Mouse (Mus musculus) liver (tissue): ENCODE data around the gene Trabd.

Experiments used
- DNase-seq: peaks from one replicate; pipeline ENCODE4 v3.0.0-alpha.2; 2020; ENCODE audit warnings: mixed read lengths

Trabd gene

GRCm38 (mm10) chr15:89078208-89078836, 3.4 kb downstream of the Trabd start:
- peak; percentile 71 for DNase-seq

- no peak for DNase-seq
Observed at GRCm38 (mm10) chr15:89083906-89084305, 9.0 kb downstream of the Trabd start.

- no peak for DNase-seq
Observed at GRCm38 (mm10) chr15:89084826-89085225, 9.9 kb downstream of the Trabd start.

- DNase-seq: peak; percentile 92
Observed at GRCm38 (mm10) chr15:89088607-89089247, 13.8 kb downstream of the Trabd start, which contains the start of gene Selenoo. Selenoo (plus strand) TSS chr15:89089084.

GRCm38 (mm10) chr15:89089248-89090051, 14.5 kb downstream of the Trabd start:
- DNase-seq: peak; percentile 35

- no peak for DNase-seq
Observed at GRCm38 (mm10) chr15:89090662-89091061, 15.7 kb downstream of the Trabd start.

GRCm38 (mm10) chr15:89092181-89092580, 17.3 kb downstream of the Trabd start:
- no peak for DNase-seq

GRCm38 (mm10) chr15:89097450-89097849, 22.5 kb downstream of the Trabd start:
- DNase-seq: no peak

GRCm38 (mm10) chr15:89098616-89099015, 23.7 kb downstream of the Trabd start:
- DNase-seq: no peak

GRCm38 (mm10) chr15:89100823-89101222, 25.9 kb downstream of the Trabd start:
- DNase-seq: no peak

- DNase-seq: no peak
Observed at GRCm38 (mm10) chr15:89102646-89103045, 27.7 kb downstream of the Trabd start.

- DNase-seq: no peak
Observed at GRCm38 (mm10) chr15:89103921-89104320, 29.0 kb downstream of the Trabd start.

GRCm38 (mm10) chr15:89104425-89104824, 29.5 kb downstream of the Trabd start:
- DNase-seq: no peak

- no peak for DNase-seq
Observed at GRCm38 (mm10) chr15:89106073-89106472, 31.1 kb downstream of the Trabd start.

- no peak for DNase-seq
Observed at GRCm38 (mm10) chr15:89106976-89107375, 32.1 kb downstream of the Trabd start.

- no peak for DNase-seq
Observed at GRCm38 (mm10) chr15:89110147-89110546, 35.2 kb downstream of the Trabd start.

- DNase-seq: no peak
Observed at GRCm38 (mm10) chr15:89118007-89118406, 43.1 kb downstream of the Trabd start.

- peak; percentile 93 for DNase-seq
Observed at GRCm38 (mm10) chr15:89122649-89123366, 47.9 kb downstream of the Trabd start, which contains the start of gene Tubgcp6. Tubgcp6 (minus strand) TSS chr15:89123112.

GRCm38 (mm10) chr15:89123595-89123994, 48.7 kb downstream of the Trabd start:
- DNase-seq: peak; percentile 41

GRCm38 (mm10) chr15:89124312-89124711, 49.4 kb downstream of the Trabd start:
- no peak for DNase-seq

- DNase-seq: no peak
Observed at GRCm38 (mm10) chr15:89125351-89125750, 50.4 kb downstream of the Trabd start.

- no peak for DNase-seq
Observed at GRCm38 (mm10) chr15:89126622-89127021, 51.7 kb downstream of the Trabd start.

- no peak for DNase-seq
Observed at GRCm38 (mm10) chr15:89127364-89127940, 52.5 kb downstream of the Trabd start.
